Mouse (Mus musculus) heart, postnatal 10 days (tissue): ENCODE results near the gene Fgfr2. TPM values are rescaled to one million over a fixed set of nuclear protein-coding genes. Genes with fewer than 3 reads are reported as not detected.

Experiments used
- DNase-seq, 2 experiments: peaks; one replicate each; pipeline ENCODE4 v3.0.0; 2021
- intact Hi-C: fragments of 180-260 bp; cut with DNase I; formaldehyde crosslinking; loops from one replicate; pipeline ENCODE4 v1.15.1; 2025
- total RNA-seq, 2 experiments: library from RNA; stranded (reverse); gene quantifications; 2 replicates each; pipeline ENCODE4 v1.2.3; 2021

Fgfr2 gene
- total RNA-seq, 2 experiments from 2014 or later = 6.2 to 6.3 TPM

GRCm38 (mm10) chr7:133012637-133013366 lies 110.3 kb downstream of the Fgfr2 start:
- intact Hi-C loops = no loop called here
- no peak for DNase-seq

- intact Hi-C loops = no loop called here
- DNase-seq = no peak
These were observed 111.5 kb downstream of the Fgfr2 start for GRCm38 (mm10) chr7:133011611-133012010.

GRCm38 (mm10) chr7:133011191-133011590 lies 112.0 kb downstream of the Fgfr2 start:
- peak; percentile 69 to 73 for DNase-seq
- intact Hi-C loops = no loop called here

GRCm38 (mm10) chr7:133010477-133010876 lies 112.7 kb downstream of the Fgfr2 start:
- no peak for DNase-seq
- intact Hi-C loops = no loop called here

- intact Hi-C loops = no loop called here
- DNase-seq = no peak
These were observed 113.5 kb downstream of the Fgfr2 start for GRCm38 (mm10) chr7:133009676-133010075.

GRCm38 (mm10) chr7:133008663-133009062 lies 114.5 kb downstream of the Fgfr2 start:
- intact Hi-C loops = no loop called here
- DNase-seq = no peak

- intact Hi-C loops = no loop called here
- DNase-seq = peak; percentile 46 to 49
These were observed 115.8 kb downstream of the Fgfr2 start for GRCm38 (mm10) chr7:133007343-133007742.

GRCm38 (mm10) chr7:133005772-133006171 lies 117.4 kb downstream of the Fgfr2 start:
- no peak for DNase-seq
- intact Hi-C loops = no loop called here

GRCm38 (mm10) chr7:133003421-133003820 lies 119.7 kb downstream of the Fgfr2 start:
- intact Hi-C loops = loop anchor here (2.0 to 5.0 kb wide), 3 partner anchors 71 to 347 kb away; partner anchors contain the start of gene Zranb1
- peak; percentile 89 to 92 for DNase-seq

- intact Hi-C loops = loop anchor here (2.0 to 5.0 kb wide), 3 partner anchors 70 to 345 kb away; partner anchors contain the start of gene Zranb1
- DNase-seq = no peak
These were observed 120.9 kb downstream of the Fgfr2 start for GRCm38 (mm10) chr7:133002271-133002670.

- DNase-seq = no peak
- intact Hi-C loops = loop anchor here (5.0 kb wide), 2 partner anchors 69 to 119 kb away; partner anchors contain the start of gene Zranb1
These were observed 121.8 kb downstream of the Fgfr2 start for GRCm38 (mm10) chr7:133001388-133001787.

GRCm38 (mm10) chr7:132999061-132999460 lies 124.1 kb downstream of the Fgfr2 start:
- intact Hi-C loops = no loop called here
- DNase-seq = no peak

- intact Hi-C loops = no loop called here
- DNase-seq = no peak
These were observed 124.5 kb downstream of the Fgfr2 start for GRCm38 (mm10) chr7:132998639-132999038.

- intact Hi-C loops = no loop called here
- peak; percentile 43 to 44 for DNase-seq
These were observed 126.8 kb downstream of the Fgfr2 start for GRCm38 (mm10) chr7:132996391-132996790.

- DNase-seq = no peak
- intact Hi-C loops = no loop called here
These were observed 128.4 kb downstream of the Fgfr2 start for GRCm38 (mm10) chr7:132994628-132995191.

- no peak for DNase-seq
- intact Hi-C loops = no loop called here
These were observed 129.0 kb downstream of the Fgfr2 start for GRCm38 (mm10) chr7:132994120-132994519.

GRCm38 (mm10) chr7:132992967-132993615 lies 130.1 kb downstream of the Fgfr2 start:
- intact Hi-C loops = no loop called here
- no peak for DNase-seq

GRCm38 (mm10) chr7:132991240-132991900 lies 131.8 kb downstream of the Fgfr2 start:
- no peak for DNase-seq
- intact Hi-C loops = no loop called here

- DNase-seq = no peak
- intact Hi-C loops = loop anchor here (5.0 kb wide), 1 partner anchor 113 kb away; no protein-coding TSS in a partner anchor
These were observed 133.3 kb downstream of the Fgfr2 start for GRCm38 (mm10) chr7:132989839-132990238.

- intact Hi-C loops = no loop called here
- no peak for DNase-seq
These were observed 140.5 kb downstream of the Fgfr2 start for GRCm38 (mm10) chr7:132982639-132983038.

GRCm38 (mm10) chr7:132977981-132978380 lies 145.2 kb downstream of the Fgfr2 start:
- intact Hi-C loops = no loop called here
- no peak for DNase-seq
